Mouse (Mus musculus): Measurements from ENCODE around the gene Pml.

Gene Pml
- long read RNA-seq, experiment 1, full-length matches to known transcripts, result 2 of 6 reads
- long read RNA-seq, experiment 1, partial matches to known transcripts, result 1 of 6 reads
- long read RNA-seq, experiment 1, other reads (novel, unspliced or antisense), result 3 of 6 reads
- long read RNA-seq, experiment 2, full-length matches to known transcripts, result 3 of 8 reads
- long read RNA-seq, experiment 2, partial matches to known transcripts, result 3 of 8 reads
- long read RNA-seq, experiment 2, other reads (novel, unspliced or antisense), result 2 of 8 reads

DNA sequence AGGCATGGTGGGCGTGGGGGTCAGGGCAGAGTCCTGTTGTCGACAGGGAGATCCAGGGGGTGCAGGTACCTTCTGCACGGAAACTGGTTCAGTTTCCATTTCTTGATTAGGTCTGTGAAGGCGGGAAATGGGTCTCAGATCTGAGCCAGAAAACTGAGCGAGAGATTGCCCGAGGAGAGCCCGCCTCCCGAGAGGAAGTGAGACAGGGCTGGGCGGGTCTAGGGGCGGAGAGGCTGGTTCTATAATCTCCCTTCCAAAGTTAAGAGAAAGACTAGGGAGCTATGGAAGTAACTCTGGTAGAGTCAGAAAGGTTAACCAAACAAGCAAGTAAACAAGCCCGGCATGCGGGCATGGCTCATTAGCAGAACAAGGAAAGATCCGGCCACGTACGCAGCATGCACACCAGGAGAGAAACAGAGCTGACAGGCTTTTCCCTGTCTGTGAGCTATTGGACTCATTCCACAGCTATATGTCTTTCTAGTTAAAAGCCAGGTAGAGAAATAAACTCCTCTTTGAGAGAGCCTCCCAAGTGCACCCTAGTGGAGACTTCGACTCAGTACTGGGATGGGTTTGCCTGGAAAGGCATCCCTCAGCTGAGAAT, at the start of gene Pml:
Gene Pml, minus strand, starts transcription at position 195 of the 601 bp plus-strand sequence.
- intact Hi-C loops (cut with DNase I), result loop anchor here (5.0 kb wide), 1 partner anchor 33 kb away; no protein-coding TSS in a partner anchor

DNA sequence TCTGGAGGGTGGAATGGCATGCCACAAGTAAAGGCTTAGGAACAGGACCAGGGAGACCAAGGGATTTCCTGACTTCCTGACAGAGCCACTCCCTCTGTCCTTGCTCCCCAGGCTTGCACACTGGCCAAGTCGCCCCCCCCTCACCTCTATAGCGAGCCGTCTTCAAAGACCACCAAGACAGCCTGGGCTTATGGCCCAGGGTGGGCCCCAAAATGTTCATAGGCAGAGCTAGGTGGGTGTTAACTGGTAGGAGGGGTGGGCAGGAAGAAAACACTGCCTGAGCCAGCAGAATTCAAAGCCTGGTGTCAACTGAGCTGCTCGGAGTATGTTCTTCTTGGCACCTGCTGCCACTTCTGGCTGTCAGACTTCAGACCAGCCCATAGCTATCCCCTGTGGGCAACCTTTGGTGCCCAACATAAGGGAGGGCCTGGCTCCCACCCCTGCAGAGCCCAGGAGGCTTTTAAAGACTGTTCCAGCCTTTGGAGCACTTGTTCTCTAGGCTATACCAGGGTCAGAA, 48.4 kb upstream of the Pml start:
- intact Hi-C loops (cut with DNase I), result no loop called here

DNA sequence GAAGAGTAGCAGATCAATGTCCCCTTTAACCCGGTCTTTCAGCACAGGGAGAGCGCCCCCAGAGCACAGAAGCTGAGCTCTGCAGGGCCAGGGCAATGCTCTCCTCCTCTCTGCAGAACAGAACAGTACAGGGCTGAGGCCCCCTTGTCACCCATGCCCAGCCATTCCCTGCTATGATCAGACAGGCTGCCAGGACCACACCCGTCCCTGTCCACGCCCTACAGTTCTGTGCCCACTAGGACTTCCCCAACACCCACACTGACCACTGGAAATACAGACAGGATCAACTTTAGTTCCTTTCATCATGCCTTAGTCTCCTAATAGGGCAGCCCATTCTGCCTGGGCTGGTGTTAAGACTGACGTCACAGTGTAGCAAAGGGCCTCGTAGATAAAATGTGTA, 47.5 kb upstream of the Pml start:
- intact Hi-C loops (cut with DNase I), result no loop called here

DNA sequence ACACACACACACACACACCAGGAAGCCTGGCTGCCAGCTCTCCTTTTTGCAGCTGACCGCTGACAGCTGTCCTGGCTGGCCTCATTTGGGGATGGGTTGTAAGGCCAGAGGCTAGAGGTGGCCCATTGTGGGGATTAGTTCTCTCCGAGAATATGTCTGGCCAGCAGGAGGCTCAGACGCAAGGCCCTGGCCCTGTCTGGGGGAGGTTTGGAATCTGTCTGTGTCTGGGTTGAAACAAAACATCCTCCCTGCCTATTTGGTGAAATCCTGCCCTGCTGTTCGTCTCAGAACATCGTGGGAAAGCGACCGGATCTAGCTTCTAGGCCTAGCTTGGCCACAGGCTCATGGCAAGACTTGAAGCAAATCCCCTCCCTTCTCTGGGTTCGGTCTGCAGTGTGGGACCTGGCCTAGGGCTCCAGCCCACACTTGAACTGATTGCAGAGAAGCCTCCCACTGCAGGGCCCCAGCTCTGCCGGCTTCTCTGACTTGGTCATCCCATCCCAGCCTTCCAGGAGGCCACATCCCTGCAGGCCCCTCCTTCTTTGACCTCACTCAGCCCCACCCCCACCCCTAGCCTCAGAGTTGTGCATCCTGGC, 46.3 kb upstream of the Pml start:
- intact Hi-C loops (cut with DNase I), result no loop called here

DNA sequence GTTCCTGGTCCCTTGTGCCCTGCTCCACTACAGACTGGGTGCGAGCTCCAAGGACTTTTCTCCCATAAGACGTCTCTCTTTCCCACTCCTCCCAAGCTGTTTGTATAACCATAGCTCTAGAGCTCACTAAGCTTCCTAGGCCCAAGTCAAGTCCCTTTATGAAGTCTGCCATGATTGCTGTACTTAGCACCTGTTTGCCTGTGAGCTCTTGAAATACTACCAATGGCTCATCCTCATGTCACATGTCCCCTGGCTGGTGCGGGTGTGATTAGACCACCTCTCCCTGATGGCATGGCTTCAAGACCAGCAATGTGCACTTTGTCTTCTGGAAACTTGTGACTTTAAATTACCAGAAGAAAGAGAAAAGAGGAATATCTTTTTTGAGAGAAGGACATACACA, 45.8 kb upstream of the Pml start:
- intact Hi-C loops (cut with DNase I), result no loop called here

DNA sequence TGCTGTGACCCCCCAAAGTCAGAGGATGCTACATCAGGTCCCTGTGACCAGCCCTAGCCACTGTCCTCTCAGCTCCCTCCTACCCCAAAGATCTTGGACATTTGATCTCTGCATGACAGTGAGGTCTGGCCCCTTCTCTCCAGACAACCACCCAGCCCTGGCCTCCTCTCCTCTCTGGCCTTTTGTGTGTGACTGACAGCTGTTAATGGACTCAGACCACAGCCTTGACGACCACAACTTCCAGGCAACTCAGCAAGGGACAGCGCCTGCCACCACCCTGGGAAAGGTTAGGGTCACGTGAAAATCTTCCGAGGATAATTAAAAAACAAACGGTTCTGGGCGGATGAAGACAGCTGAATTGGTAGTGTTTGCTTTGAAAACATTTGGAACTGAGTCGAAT, 44.9 kb upstream of the Pml start:
- intact Hi-C loops (cut with DNase I), result no loop called here

DNA sequence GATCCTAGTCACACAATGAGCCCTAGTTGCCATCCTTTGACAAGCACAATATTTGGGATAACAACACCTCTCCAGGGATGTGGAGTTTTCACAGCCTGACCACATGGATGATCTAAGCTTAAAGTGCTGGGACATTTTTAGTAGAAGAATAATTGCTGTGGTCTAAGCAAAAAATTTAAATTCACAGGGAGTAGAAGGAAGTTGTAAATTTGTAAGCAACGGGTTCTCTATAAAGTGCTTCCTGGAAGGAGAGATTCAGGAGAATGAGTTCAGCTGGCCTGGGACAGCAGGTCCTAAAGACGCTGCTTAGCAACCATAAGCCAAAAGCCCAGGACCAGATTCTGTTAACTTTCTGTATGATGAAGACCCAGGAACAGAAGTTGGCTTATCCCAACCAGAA, 40.3 kb upstream of the Pml start:
- intact Hi-C loops (cut with DNase I), result no loop called here

DNA sequence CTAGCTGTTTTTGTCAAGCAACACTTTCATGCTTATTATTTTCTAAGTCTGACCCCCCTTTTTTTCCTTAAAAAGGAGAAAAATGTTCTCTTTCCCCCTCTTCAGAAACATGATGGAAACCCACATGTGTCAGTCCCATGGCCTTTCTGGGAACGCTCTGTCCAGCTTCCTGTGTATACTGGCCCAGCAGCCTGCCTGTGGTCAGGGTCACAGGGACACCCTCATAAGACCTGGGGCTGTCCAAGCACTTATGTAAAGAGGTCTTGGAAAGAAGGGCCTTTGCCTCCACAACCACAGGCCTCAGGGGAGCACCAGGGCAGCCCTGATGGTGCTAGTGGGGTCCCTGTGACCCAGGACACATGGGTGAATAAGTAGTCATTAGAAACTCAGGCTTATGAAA, 39.5 kb upstream of the Pml start:
- intact Hi-C loops (cut with DNase I), result no loop called here

DNA sequence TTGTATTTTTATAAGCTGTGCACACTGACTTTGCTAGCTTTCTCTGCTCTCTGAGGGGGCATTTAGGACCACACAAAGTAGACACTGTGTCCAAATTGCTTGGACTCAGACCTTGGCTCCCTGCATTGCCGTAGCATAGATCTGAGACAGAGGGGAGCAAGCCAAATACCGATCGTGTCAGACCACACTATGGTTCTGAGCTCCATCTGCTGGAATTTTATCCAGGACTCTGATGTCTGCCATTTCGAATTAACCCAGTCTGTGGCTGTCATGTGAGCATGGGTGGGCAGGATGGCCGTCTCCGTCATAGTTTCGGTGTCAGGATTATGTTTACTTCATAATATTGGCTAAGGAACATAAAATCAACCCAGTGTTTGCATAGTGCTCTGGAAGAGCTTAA, 33.8 kb upstream of the Pml start:
- intact Hi-C loops (cut with DNase I), result loop anchor here (5.0 kb wide), 3 partner anchors 36 to 246 kb away; partner anchors contain the start of gene Pml

DNA sequence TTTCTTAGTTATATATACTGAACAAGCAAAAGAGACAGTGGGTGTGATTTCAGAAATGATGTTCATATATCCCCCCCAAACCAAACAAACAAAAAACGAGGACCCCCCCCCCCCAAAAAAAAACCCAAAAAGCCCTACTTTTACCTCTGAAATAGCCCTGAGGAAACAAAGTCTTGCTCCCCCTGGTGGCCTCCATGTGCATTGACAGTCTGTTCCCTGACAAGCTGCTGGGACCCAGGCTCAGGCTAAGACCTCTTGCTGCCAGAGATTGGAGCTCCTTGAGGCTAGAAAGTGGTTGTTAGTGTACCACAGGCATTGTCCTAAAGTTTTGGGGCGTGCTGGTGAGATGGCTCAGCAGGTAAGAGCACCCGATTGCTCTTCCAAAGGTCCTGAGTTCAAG, 32.0 kb upstream of the Pml start:
- intact Hi-C loops (cut with DNase I), result loop anchor here (5.0 kb wide), 3 partner anchors 34 to 244 kb away; partner anchors contain the start of gene Pml

DNA sequence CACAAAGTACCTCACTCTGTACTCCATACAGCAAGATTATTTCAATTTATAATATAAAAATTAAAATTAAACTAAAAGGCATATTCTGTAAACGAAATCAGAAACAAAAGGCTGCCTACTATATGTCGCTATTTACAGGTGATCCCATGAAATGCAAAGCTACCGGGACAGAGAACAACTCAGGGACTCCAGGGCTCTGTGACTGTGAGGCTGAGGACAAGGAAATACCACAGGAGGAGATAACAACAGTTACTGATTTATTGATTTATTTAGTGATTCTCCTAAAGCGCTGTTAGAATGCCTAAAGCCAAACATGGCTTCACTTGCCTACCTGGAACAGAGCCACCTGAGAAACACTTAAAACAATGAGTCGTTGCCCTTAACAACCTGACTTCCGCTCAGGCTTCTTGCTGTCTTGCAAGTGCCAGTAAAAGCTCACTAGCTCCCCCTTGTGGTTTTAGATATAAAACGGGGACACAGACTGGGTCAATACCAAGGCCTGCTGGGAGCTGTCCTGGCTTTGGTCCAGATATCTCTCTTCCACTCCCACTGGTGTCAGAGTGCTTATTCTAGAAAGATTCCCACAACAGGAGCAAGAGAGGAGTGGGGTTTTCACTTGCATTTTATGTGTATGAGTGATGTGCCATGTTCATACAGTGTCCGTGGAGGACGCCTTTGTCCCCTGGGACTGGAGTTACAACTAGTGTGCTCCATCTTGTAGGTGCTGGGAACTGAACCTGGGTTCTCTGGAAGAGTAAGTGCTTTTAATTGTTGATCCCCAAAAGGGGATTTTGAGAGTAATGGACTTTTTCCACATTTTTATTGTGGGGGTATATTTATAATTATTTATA, 30.9 kb upstream of the Pml start:
- intact Hi-C loops (cut with DNase I), result loop anchor here (5.0 kb wide), 3 partner anchors 33 to 243 kb away; partner anchors contain the start of gene Pml

DNA sequence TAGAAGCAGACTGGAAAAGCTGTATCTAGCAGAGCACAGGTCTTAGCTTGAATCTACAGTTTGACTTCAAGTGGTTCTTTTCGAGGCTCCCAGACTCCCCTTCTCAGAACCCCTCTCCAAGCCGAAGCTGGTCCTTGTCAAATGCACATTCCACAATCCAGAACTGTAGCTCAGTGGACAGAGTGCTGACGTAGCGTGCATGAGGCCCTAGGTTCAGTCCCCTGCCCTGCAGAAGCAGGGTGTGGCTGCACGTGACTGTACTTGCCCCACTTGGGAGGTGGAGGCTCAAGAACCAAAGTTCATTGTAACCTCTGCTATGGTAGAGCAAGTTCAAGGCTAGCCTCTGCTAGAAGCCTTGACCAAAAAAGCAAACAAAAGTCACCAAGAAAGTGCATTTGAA, 30.2 kb upstream of the Pml start:
- intact Hi-C loops (cut with DNase I), result loop anchor here (5.0 kb wide), 3 partner anchors 32 to 242 kb away; partner anchors contain the start of gene Pml

DNA sequence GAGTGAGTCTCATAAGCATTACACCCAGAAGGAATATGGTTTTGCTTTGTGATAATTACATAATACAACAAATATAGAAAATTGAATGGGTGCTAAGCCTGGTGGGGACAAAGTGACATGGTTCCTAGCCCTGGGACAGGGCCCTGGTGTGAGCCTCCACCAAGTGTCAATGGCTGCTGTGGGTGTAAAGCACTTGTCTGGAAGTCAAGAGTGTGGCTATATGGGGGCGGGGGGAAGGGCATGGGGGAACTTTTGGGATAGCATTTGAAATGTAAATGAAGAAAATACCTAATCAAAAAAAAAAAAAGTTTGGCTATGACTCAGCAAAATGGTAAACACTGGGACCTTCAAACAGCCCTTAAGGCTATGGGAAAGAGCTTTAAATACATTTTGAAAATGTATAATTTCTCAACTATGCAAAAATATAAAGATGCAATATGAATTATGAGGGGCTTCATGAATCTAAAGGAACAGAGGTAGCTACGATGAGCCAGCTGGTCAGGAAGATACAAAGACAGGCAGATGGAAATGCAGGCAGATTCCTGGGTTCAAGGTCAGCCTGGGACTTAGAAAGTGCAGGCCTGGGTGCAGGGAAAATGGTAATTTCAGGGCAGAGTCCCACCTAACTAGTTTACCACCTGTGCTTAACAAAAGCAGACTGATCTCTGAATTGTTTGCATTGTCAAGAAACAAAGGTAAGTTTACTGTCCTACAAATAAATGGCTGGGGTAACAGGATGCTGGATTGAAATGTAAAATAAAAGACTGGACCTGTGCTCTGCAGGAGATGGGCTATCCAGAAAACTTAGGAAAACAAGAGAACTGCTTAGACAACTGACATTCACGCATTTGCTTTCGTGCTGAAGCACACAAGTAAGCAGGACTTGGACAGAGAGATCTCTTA, 29.5 kb upstream of the Pml start:
- intact Hi-C loops (cut with DNase I), result no loop called here

DNA sequence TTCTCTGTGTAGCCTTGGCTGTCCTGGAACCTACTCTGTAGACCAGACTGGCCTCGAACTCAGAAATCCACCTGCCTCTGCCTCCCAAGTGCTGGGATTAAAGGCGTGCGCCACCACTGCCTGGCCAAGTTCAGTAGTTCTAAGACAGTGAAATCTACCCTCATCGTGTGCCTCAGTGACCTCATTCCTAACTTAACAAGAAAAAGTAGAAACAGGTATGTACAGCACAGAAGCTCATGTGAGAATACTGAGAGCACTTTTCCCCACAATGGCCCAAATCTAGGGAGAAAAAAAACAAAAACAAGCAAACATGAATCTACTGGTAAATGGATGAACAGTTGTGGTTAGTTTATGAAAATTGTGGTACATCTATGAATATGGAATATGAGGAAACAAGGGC, 28.7 kb upstream of the Pml start:
- intact Hi-C loops (cut with DNase I), result no loop called here

DNA sequence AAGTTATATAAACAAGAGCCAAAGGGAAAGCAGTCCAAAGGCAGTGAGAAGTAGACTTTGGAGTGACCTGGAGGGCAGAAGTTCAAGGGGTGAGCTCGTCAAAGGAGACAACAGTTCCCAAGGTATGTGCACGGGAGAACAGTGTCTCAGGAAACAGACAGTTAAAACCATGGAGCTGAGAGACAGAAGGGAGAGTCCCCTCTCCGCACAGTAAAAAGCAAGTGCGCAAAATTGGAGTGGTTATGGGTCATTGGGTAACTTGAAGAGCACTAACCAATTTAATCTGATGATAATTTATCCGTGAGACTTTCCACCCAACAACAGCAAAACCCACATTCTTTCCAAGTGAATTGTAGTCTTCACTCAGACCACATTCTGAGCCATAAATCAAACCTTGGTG, 26.8 kb upstream of the Pml start:
- intact Hi-C loops (cut with DNase I), result no loop called here

DNA sequence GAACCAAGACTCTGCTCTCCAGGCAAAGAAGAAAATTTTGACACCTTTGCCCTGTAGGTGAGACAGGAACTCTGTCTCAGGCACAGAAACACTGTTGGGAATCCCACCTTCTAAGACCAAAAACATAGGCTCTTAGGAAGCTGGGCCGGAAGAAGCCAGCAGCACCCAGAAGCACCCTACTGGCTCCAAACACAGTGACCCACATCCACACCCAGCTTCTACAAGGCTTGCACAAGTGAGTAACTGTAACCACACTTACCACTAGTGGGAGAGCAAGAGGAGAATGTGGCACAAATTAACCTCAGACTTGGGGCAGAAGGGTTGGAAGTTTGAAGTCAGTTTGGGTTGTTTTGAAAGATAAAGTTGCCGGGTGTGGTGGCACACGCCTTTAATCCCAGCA, 26.2 kb upstream of the Pml start:
- intact Hi-C loops (cut with DNase I), result no loop called here

DNA sequence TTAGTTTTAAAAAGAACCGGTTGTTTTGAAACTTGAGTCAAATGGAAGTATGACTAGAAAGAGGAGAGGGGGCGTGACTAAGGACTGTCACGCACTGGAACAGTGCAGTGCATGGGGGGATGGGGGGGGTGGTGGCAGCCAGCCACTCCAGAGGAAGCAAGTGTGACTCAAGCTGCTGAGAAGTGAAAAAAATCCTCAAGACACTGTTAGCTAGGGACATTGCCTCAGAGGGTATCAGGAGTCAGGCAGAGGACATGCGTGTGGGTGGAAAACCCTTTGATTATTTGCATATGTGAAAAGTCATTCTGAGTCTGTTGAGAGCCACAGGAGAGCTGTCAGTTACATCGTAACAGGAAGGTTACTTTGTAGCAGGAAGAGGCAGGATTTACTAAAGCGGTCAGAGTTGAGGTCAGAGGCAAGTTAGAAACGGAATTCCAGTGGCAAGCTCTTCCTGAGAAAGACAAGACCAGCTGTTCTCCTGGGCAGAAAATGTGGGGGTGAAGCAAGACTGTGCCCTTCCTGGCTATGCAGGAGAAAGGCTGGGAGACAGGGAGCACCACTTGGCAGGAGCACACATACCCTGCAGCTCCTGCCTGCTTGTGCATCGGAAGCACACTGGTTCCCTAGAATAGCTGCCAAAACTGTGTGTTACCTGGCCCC, 25.7 kb upstream of the Pml start:
- intact Hi-C loops (cut with DNase I), result no loop called here

DNA sequence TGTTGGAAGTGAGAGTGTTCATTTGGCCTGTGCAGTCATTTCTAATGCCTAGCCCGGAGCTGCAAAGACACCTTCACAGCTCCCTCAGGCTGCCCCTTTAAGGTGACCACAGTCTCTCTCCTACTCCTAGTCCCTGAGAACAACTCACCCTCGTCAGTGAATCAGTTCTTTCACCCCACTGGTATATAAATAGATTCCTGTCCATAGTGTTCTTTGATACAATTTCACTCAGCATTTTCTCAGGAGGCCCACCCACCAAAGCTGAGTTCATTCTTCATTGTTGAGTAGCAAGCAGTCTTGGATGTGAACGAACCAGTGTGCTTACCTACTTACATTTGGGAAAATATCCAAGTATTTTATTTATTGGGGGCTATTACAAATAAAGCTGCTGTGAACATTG, 25.0 kb upstream of the Pml start:
- intact Hi-C loops (cut with DNase I), result no loop called here

DNA sequence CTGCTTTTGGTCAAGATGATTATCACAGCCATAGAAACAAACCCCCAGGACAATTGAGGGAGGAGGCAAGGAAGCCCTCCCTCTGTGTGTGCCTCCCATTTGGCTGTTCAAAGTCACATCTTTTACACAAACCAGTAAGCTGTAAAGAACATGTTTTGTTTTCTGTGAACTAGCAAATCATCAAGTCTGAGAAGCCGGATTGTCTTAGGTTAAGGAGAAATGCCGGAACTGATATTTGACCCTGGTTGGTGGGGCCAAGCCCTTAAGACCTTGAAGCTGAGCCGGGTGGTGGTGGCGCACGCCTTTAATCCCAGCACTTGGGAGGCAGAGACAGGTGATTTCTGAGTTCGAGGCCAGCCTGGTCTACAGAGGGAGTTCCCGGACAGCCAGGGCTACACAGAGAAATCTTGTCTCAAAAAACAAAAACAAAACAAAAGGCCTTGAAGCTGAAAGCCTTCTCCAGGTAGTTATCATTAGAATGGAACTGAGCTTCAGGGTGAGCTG, 24.6 kb upstream of the Pml start:
- intact Hi-C loops (cut with DNase I), result no loop called here

DNA sequence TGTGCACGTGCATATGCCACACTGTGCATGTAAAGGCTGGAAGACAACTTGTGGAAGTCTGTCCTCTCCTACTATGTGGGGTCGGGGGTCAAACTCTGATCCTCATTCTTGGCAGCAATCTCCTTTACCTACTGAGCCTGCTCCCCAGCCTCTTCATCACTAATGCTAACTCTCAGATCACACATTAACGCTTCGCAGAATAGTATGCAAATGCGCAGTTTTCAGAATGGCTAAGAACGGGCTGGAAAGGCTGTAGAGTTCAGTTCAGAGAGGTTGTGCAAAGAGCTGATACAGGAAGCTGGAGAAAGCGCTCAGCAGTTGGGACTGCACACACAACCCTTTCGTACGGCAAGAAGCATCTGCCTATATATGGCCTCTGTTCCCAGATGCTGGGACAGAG, 23.3 kb upstream of the Pml start:
- intact Hi-C loops (cut with DNase I), result no loop called here
